Mouse (Mus musculus) limb, embryonic 10.5 days (tissue): ENCODE results near the gene H60b. TPM values are rescaled to one million over a fixed set of nuclear protein-coding genes. Genes with fewer than 3 reads are reported as not detected.

Experiments
- DNase-seq: peaks from one replicate; pipeline ENCODE4 v3.0.0-alpha.2; 2017; ENCODE audit warnings: low spot score
- H3K27ac ChIP-seq: fragments of 300-500 bp; sonication (generic); 2 replicates; pipeline ENCODE4 v1.5.1; 2016; ENCODE audit warnings: mild to moderate bottlenecking
- H3K27me3 ChIP-seq: fragments of 300-500 bp; sonication (generic); 2 replicates; pipeline ENCODE4 v1.6.1; 2016; ENCODE audit warnings: low read depth, mild to moderate bottlenecking; ENCODE audit not compliant: poor library complexity, severe bottlenecking
- H3K36me3 ChIP-seq: fragments of 300-500 bp; sonication (generic); 2 replicates; pipeline ENCODE4 v1.6.1; 2016; ENCODE audit warnings: mild to moderate bottlenecking, moderate library complexity
- H3K4me1 ChIP-seq: fragments of 300-500 bp; sonication (generic); 2 replicates; pipeline ENCODE4 v1.6.1; 2016
- H3K4me3 ChIP-seq: fragments of 300-500 bp; sonication (generic); 2 replicates; pipeline ENCODE4 v1.5.1; 2016; ENCODE audit warnings: mild to moderate bottlenecking, moderate library complexity
- H3K9me3 ChIP-seq: fragments of 300-500 bp; sonication (generic); replicated peaks from 2 replicates; pipeline ENCODE4 v1.6.1; 2016; ENCODE audit warnings: mild to moderate bottlenecking
- WGBS: fragments of 180-500 bp; shearing (Covaris S2); methylation state at CpG from one replicate; pipeline ENCODE4 v1.1.7; 2016; 5-methylcytosine and 5-hydroxymethylcytosine counted together
- polyA plus RNA-seq: library from polyadenylated mRNA; unstranded; fragments of >200 nt; fragmentation: Nextera tagmentation; extraction: Ambion mirVana; gene quantifications from 2 replicates; pipeline ENCODE4 v1.2.1, GENCODE M21; 2016

The H60b gene
- polyA plus RNA-seq, 1 experiment from 2014 or later: 0.35 TPM

- no peaks in the 10 kb centered on the region for H3K9me3 ChIP-seq
- WGBS: 91% methylated on average over 4 of the region's 4 CpGs
- H3K4me3 ChIP-seq: no peak overlapping the region
- H3K4me1 ChIP-seq: no peaks in the 10 kb centered on the region
- DNase-seq: no peak
- no peaks in the 10 kb centered on the region for H3K27me3 ChIP-seq
- H3K36me3 ChIP-seq: no peaks in the 10 kb centered on the region
- H3K27ac ChIP-seq: no peak overlapping the region
These were observed 147.4 kb downstream of the H60b start for GRCm38 (mm10) chr10:22305801-22306200.

GRCm38 (mm10) chr10:22306452-22306851 is 148.1 kb downstream of the H60b start:
- no peaks in the 10 kb centered on the region for H3K4me1 ChIP-seq
- H3K36me3 ChIP-seq: no peaks in the 10 kb centered on the region
- no peaks in the 10 kb centered on the region for H3K9me3 ChIP-seq
- DNase-seq: no peak
- H3K27ac ChIP-seq: no peak overlapping the region
- no peaks in the 10 kb centered on the region for H3K27me3 ChIP-seq
- no peak overlapping the region for H3K4me3 ChIP-seq
- WGBS: 56% methylated on average over 4 of the region's 4 CpGs

DNA sequence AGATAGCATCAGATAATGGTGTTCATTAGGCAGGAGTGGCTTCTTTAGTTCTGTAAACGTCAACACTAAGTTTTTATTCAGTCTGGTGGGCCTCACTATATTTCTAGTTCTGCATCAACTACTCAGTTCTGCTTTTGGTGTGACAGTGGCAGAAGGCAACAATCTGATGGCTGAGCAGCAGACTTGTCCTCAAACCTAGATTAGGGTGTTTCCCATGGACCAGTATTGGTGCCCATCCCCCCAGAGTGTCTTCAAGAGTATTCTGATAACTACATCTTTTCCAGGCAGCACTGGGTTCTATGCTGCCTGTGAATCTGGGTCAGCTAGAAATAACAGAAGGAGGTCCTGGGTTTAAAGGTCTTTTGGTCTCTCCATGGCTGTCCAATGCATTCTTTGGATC is 149.8 kb downstream of the H60b start:
- no peaks in the 10 kb centered on the region for H3K4me1 ChIP-seq
- H3K27ac ChIP-seq: no peak overlapping the region
- 70% methylated on average over 1 of the region's 1 CpGs for WGBS

GRCm38 (mm10) chr10:22322858-22323257 is 164.5 kb downstream of the H60b start:
- Histone ChIP-seq H3K27me3 (no peaks in the 10 kb centered on the region), H3K4me3 (no peak overlapping the region), H3K36me3 (no peaks in the 10 kb centered on the region), H3K9me3 (no peaks in the 10 kb centered on the region), H3K27ac (no peak overlapping the region), H3K4me1 (no peaks in the 10 kb centered on the region)
- no peak for DNase-seq
- WGBS: 94% methylated on average over 2 of the region's 2 CpGs

More for the DNA sequence above, 149.8 kb downstream of the H60b start:
- Histone ChIP-seq H3K9me3 (no peaks in the 10 kb centered on the region), H3K4me3 (no peak overlapping the region), H3K36me3 (no peaks in the 10 kb centered on the region), H3K27me3 (no peaks in the 10 kb centered on the region)
- no peak for DNase-seq

Other genes starting within 250 kb of the H60b start
- not detected in 2 replicates for gene 4930444G20Rik, start 90.5 kb upstream of the H60b start, polyA plus RNA-seq
- 16.0 and 18.7 TPM in 2 replicates for gene E030030I06Rik, start 9.3 kb upstream of the H60b start, polyA plus RNA-seq
- 12.6 and 12.8 TPM in 2 replicates for gene Raet1e, start within 50 bp of the H60b start, polyA plus RNA-seq
- gene Raet1d, start 202.0 kb downstream of the H60b start, polyA plus RNA-seq: 14.0 and 17.3 TPM in 2 replicates